Mouse (Mus musculus) kidney, adult 2 months (tissue): ENCODE results near the gene Asb1.

Source experiments
- CTCF ChIP-seq: fragments of 200-500 bp; conservative IDR thresholded peaks from 2 replicates; pipeline ENCODE4 v1.5.1; 2011; ENCODE audit warnings: low read depth, mild to moderate bottlenecking, control low read depth, low read length, moderate library complexity, mixed read lengths; ENCODE audit not compliant: insufficient read depth, insufficient read length
- POLR2A ChIP-seq: fragments of 200-500 bp; IDR thresholded peaks from one replicate; pipeline ENCODE4 v1.6.1; 2011; ENCODE audit warnings: low read depth, low read length, control low read depth

DNA sequence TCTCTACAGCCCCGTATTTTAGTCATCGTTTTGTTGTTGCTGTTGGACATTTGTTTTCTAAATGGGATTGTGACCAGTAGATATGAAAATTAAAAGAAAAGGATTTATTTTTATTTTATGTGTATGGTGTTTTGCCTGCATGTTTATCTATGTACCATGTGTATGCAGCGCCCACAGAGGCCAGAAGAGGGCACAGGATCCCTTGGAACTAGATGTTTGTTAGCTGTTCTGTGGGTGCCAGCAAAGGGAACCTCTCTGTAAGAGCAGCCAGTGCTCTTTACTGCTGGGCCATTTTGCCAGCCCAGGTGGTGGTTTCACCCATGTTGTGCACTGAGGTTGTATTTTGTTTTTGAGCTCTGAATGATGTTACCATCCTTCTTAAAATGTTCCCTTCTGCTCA, 33.9 kb downstream of the Asb1 start:
- TF ChIP-seq CTCF (peak; percentile 67), POLR2A (no peak)
